Mouse (Mus musculus) stomach, postnatal 0 days (tissue): Measurements from ENCODE around the gene Gm49721.
"Not testable (repeated sequence)": the region's sequence is repeated elsewhere in the genome, so short reads cannot be mapped to it uniquely, and the experiment has no call there.

Experiments
- CTCF ChIP-seq: IDR thresholded peaks from 2 replicates; pipeline ENCODE4 v1.5.1; 2016; ENCODE audit warnings: antibody characterized with exemption, low read depth, mild to moderate bottlenecking, moderate library complexity
- EP300 ChIP-seq: optimal IDR thresholded peaks from 2 replicates; pipeline ENCODE3; 2016; ENCODE audit warnings: antibody characterized with exemption

- not testable (repeated sequence) for TF ChIP-seq CTCF, EP300
Measured at GRCm38 (mm10) chr17:6942560-6942959, 36.1 kb upstream of the Gm49721 start.
